Mouse (Mus musculus) liver, embryonic 12.5 days (tissue): ENCODE measurements around the gene Nsg1. TPM values are rescaled to one million over a fixed set of nuclear protein-coding genes. Genes with fewer than 3 reads are reported as not detected.
A peak's percentile ranks its signal among the peaks of the same experiment; 100 is the strongest.

ENCODE experiments used
- ATAC-seq: fragments of 200-750 bp; cut with Nextera tagmentation; 2 replicates; pipeline ENCODE4 v1.8.0; 2017; ENCODE audit warnings: moderate number of reproducible peaks, mild to moderate bottlenecking, moderate library complexity
- H3K27ac ChIP-seq: fragments of 300-500 bp; sonication (generic); 2 replicates; pipeline ENCODE4 v1.5.1; 2016; ENCODE audit warnings: mild to moderate bottlenecking
- H3K27me3 ChIP-seq: fragments of 300-500 bp; sonication (generic); replicated peaks from 2 replicates; pipeline ENCODE4 v1.6.1; 2016; ENCODE audit warnings: mild to moderate bottlenecking, moderate library complexity
- H3K36me3 ChIP-seq: fragments of 300-500 bp; sonication (generic); 2 replicates; pipeline ENCODE4 v1.6.1; 2016; ENCODE audit warnings: mild to moderate bottlenecking, moderate library complexity
- H3K4me1 ChIP-seq: fragments of 300-500 bp; sonication (generic); 2 replicates; pipeline ENCODE4 v1.6.1; 2016
- H3K4me2 ChIP-seq: fragments of 300-500 bp; sonication (generic); 2 replicates; pipeline ENCODE4 v1.6.1; 2016; ENCODE audit warnings: mild to moderate bottlenecking, moderate library complexity
- H3K4me3 ChIP-seq: fragments of 300-500 bp; sonication (generic); 2 replicates; pipeline ENCODE4 v1.5.1; 2016; ENCODE audit warnings: mild to moderate bottlenecking, moderate library complexity
- H3K9ac ChIP-seq: fragments of 300-500 bp; sonication (generic); 2 replicates; pipeline ENCODE4 v1.6.1; 2016; ENCODE audit warnings: mild to moderate bottlenecking, moderate library complexity
- H3K9me3 ChIP-seq: fragments of 300-500 bp; sonication (generic); replicated peaks from 2 replicates; pipeline ENCODE4 v1.6.1; 2016; ENCODE audit warnings: mild to moderate bottlenecking, moderate library complexity
- WGBS: fragments of 180-500 bp; shearing (Covaris S2); methylation state at CpG from one replicate; pipeline ENCODE4 v1.1.7; 2016; ENCODE audit not compliant: insufficient replicate concordance; 5-methylcytosine and 5-hydroxymethylcytosine counted together
- polyA plus RNA-seq: library from polyadenylated mRNA; unstranded; fragments of >200 nt; fragmentation: Nextera tagmentation; extraction: Ambion mirVana; gene quantifications from 2 replicates; pipeline ENCODE4 v1.2.1, GENCODE M21; 2016

Nsg1 gene
- polyA plus RNA-seq, 1 experiment from 2014 or later: 7.4 TPM

DNA sequence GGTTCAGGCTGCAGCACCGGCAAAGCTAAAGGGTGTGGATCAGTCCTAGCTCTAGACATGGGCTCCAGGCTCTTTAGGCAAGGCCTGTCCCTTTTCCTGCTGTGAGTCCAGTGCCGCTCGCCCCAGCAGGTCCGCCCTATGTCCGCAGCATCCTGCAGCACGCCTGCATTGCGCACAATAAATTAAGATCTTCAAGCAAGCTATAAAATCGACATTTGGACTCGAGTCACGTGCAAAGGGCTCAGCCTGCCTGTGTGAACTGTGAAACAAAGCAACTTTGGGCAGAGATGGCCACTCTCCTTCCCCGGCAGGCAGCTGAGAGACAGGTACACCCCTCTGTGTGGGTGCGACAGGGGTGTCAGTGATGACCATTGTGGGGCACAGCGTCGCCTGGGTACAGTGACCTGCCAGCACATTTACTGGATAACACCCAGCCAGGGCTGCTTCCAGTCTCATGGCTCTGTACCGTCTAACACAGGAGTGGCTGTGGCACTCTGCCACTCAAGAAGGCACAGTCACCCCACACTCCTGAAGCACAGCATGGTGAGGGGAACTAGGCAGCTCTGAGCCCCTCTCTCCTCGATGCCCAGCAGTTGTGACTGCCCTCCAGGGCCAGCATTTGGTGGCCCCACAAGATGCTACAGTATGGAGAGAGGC, 14.7 kb upstream of the Nsg1 start:
- 69% methylated on average over 16 of the region's 16 CpGs for WGBS
- no peak for ATAC-seq
- no peaks in the 10 kb centered on the region; the same call in 1 of the 2 replicates for H3K27me3 ChIP-seq
- H3K9ac ChIP-seq: no peak overlapping the region
- no peaks in the 10 kb centered on the region for H3K9me3 ChIP-seq
- H3K4me2 ChIP-seq: no peak overlapping the region
- H3K27ac ChIP-seq: no peak overlapping the region
- H3K4me1 ChIP-seq: no peaks in the 10 kb centered on the region
- no peak overlapping the region for H3K4me3 ChIP-seq
- H3K36me3 ChIP-seq: no peaks in the 10 kb centered on the region

DNA sequence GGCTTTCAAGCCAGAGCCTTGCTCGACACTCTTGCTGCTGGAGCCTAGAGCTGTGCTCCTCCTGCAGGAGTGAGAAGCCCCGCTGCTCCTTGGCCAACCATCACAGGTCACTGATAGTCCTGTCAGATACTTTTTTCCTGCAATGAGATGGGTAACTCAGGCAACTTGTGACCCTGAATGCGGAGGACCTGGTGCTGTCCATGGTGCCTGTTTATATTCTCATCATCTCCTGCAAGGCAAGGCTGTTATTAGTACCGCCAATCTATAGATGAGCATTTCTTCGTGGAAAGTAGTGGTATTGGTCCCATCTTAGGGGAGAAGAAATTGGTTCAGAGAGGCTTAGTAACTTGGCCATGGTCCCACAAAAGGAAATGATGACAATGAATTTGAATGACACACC, 14.1 kb upstream of the Nsg1 start:
- no peak for ATAC-seq
- no peak overlapping the region for H3K4me3 ChIP-seq
- H3K36me3 ChIP-seq: no peaks in the 10 kb centered on the region
- WGBS: 38% methylated on average over 5 of the region's 5 CpGs
- H3K9ac ChIP-seq: no peak overlapping the region
- no peaks in the 10 kb centered on the region; the same call in 1 of the 2 replicates for H3K27me3 ChIP-seq
- no peaks in the 10 kb centered on the region for H3K4me1 ChIP-seq
- H3K4me2 ChIP-seq: no peak overlapping the region
- H3K9me3 ChIP-seq: no peaks in the 10 kb centered on the region
- H3K27ac ChIP-seq: no peak overlapping the region

DNA sequence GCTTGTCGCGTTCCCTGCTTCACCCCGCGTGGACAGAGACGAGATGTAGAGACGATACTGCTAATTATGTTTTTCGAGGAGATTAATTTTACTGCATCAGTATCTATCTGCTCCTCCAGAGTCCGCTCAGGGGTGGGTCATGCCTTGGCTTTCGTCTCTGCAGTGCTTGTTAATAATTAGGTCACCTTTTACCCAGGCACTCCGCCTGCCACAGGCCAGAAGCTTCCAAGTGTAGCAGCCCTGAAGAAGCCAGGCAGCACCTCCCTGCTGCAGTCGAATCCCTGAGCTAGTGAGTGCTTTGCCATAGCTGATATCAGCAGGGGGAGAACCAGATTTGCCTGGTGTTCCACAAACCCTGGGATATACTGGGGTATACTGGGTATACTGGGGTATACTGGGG, 8.8 kb upstream of the Nsg1 start:
- Histone ChIP-seq H3K4me1 (no peaks in the 10 kb centered on the region), H3K9me3 (no peaks in the 10 kb centered on the region), H3K36me3 (no peaks in the 10 kb centered on the region), H3K27me3 (no peaks in the 10 kb centered on the region; the same call in 1 of the 2 replicates), H3K9ac (no peak overlapping the region), H3K4me2 (no peak overlapping the region), H3K27ac (no peak overlapping the region), H3K4me3 (no peak overlapping the region)
- ATAC-seq: no peak
- 68% methylated on average over 11 of the region's 11 CpGs for WGBS

DNA sequence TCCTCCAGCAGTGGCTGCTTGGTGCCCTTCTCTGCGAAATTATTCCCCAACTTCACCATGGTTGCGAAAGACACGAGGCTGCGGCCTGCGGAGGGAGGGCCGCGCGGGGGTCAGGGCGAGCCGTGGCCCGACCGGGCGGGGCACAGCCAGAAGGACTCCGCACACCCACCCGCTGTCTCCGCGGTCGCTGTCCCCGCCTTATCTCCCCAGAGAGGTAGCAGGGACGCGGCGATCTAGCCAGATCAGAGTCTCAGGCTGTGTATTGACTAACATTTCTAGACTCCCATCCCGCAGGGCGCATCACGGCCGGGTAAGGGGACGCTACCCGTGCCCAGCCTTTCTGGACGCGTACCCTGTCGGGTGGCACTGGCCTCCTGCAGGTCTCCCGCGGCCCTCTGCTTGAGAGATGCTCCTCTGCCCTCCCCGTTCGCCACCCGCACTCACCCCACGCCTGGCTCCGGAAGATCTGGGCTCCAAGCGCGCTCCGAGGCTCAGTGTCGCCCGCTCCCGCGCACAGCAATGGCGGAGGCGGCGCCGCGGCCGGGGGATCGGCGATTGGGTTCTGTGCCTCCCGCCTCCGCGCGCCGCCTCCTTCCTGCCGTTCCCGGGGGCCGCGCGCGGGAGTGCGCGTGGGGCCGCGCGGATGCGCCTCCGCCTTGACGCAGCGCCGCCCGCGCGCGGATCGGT, 617 bp downstream of the Nsg1 start:
- Histone ChIP-seq H3K36me3 (no peaks in the 10 kb centered on the region), H3K4me3 (peak overlapping the region; percentile 50), H3K9ac (no peak overlapping the region; the same call in 1 of the 2 replicates), H3K27ac (no peak overlapping the region), H3K27me3 (peaks cover 74% of the 10 kb centered on the region), H3K4me1 (no peaks in the 10 kb centered on the region), H3K4me2 (peak overlapping the region; percentile 63), H3K9me3 (no peaks in the 10 kb centered on the region)
- ATAC-seq: no peak
- 1% methylated on average over 77 of the region's 79 CpGs for WGBS

DNA sequence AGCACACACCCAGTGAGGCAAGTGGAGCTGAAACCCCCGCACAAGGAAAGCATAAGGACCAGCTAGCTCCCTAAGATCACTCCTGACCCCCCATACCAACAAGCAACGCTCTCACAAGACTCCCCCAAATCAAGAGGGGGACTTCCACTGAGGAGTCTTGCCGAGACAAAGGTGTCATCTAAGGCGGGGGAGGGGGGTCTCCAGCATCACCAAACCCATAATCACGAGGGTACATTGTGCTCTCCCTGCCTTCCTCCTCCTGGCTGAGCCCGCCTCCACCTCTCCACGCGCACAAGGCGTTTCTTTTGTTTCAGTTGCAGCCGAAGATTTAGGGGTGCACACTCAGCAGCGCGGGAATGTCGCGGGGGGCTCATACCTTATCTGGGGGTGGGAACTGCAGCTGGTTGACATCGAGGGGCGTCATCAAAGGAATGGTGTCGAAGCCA, 1.2 kb downstream of the Nsg1 start:
- Histone ChIP-seq H3K27me3 (peaks cover 74% of the 10 kb centered on the region), H3K4me2 (peak overlapping the region; percentile 63), H3K4me1 (no peaks in the 10 kb centered on the region), H3K36me3 (no peaks in the 10 kb centered on the region), H3K9ac (no peak overlapping the region), H3K27ac (no peak overlapping the region), H3K4me3 (peak overlapping the region; percentile 50), H3K9me3 (no peaks in the 10 kb centered on the region)
- no peak for ATAC-seq
- WGBS: 10% methylated on average over 17 of the region's 17 CpGs

DNA sequence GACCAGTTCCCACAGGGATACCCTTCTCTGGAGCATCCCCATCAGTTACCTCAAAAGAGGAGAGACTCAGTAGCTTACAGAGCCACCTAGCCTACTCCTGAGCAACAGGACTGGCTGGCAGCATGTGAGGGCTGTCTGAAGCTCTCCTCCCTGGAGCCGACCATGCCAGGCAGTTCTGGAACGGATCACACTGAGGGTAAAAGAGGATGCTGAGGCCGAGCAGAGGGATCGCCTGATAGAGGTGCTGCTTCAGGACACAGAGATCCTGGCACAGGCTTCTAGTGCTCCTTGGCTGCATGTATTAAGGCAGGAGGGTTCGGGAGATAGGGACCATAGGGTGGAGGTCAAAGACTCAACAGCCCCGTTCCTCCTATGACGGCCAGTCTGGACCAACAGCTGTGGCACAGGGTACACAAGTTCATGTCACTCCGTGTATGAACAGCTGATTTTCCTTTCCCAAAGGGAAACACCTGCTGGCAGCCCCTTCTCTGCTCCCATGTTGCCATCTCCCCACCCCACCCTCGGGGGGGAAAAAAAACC, 2.2 kb downstream of the Nsg1 start:
- H3K4me2 ChIP-seq: no peak overlapping the region

DNA sequence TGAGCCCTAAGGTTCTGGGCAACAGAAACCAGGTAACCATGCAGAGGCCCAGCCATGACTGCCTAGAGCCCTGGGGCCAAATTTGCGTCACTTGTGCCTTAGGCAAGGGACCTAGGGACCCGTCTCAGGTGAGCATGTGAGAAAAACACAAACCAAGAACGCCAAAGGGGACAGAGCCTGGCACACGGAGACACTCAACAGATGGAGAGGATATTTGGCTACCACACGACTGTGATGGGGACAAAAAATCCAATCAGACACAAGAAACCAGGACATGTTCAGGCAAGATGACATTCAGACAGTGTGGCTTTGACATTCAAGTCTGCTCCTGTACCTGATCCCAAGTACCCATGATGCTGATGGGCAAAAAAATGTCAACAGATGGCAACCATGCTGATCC, 6.1 kb downstream of the Nsg1 start:
- Histone ChIP-seq H3K4me2 (no peak overlapping the region), H3K27ac (no peak overlapping the region), H3K27me3 (peaks cover 29% of the 10 kb centered on the region), H3K4me3 (no peak overlapping the region), H3K9ac (no peak overlapping the region), H3K36me3 (no peaks in the 10 kb centered on the region), H3K4me1 (no peaks in the 10 kb centered on the region), H3K9me3 (no peaks in the 10 kb centered on the region)
- WGBS: 58% methylated on average over 5 of the region's 5 CpGs
- no peak for ATAC-seq

More for the DNA sequence above, 2.2 kb downstream of the Nsg1 start:
- ATAC-seq: no peak
- 50% methylated on average over 9 of the region's 9 CpGs for WGBS
- Histone ChIP-seq H3K27ac (no peak overlapping the region), H3K27me3 (peaks cover 68% of the 10 kb centered on the region), H3K36me3 (no peaks in the 10 kb centered on the region), H3K9me3 (no peaks in the 10 kb centered on the region), H3K4me3 (no peak overlapping the region), H3K4me1 (no peaks in the 10 kb centered on the region), H3K9ac (no peak overlapping the region)

DNA sequence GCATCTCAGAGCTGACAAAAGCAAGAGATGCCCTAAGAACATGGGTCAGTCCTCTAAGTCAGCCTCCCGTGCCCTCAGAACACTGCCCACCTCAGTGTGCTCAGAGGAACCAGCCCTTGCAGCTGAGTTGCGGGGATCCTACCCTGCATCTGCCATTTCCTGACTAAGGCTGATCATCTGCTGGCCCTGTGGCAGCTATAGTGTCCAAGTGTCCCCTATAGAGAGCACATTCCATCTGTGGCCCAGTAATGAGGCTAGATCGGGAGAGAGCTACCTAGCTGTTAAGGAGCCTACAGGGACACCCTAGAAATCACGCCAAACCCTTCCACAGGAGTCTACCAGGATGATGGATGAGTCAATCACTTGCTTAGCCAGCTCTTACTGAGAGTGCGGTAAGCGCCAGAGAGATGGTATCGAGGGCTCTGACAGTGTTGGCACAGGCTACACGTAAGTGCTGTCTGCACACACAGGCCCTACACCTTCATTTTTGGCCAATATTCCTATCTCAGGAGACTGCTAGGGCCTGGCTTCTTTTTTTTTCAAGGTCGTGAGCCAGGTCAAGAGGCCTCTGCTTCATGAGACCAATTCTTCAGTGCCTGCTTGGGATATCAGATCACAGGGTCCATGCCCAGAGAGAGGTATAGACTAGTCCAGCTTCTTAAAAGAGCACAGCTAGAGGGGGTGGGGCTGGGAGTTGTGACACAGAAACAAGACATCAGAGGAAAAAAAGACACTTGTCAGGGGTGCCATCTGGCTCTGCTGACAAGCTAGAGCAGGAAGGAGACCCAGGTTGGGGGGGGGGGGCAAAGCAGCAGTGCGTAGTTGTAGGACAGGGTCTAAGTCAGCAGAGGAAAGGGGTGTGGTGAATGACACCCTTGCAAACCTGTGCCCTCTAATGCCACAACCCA, 7.3 kb downstream of the Nsg1 start:
- ATAC-seq: no peak
- WGBS: 61% methylated on average over 10 of the region's 10 CpGs

DNA sequence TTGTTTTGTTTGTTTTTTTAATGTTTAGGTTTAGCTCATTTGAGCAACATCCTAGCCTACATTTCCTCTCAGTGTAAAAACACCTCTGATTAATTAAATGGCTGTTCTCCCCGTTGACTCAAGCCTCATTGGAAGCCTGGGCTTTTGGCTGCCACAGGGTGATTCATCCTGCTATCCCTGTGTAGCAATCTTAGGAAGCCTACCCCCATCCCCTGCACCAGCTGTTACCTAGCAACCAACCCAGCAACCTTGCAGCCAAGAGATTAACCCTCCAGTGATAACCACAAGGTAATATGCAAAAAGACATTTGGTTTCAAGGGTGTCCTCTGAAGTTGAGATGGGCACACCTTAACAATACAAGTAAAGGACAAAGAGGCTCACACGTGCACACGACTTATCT, 8.4 kb downstream of the Nsg1 start:
- H3K4me3 ChIP-seq: no peak overlapping the region
- no peaks in the 10 kb centered on the region for H3K4me1 ChIP-seq
- H3K27me3 ChIP-seq: peaks cover 6% of the 10 kb centered on the region
- ATAC-seq: no peak
- no peak overlapping the region for H3K9ac ChIP-seq
- H3K4me2 ChIP-seq: no peak overlapping the region
- H3K36me3 ChIP-seq: no peaks in the 10 kb centered on the region
- no peak overlapping the region for H3K27ac ChIP-seq
- no peaks in the 10 kb centered on the region for H3K9me3 ChIP-seq
- whole genome bisulfite sequencing: 52% methylated on average over 3 of the region's 3 CpGs

More for the DNA sequence above, 7.3 kb downstream of the Nsg1 start:
- Histone ChIP-seq H3K9ac (no peak overlapping the region), H3K27me3 (peaks cover 17% of the 10 kb centered on the region), H3K4me3 (no peak overlapping the region), H3K9me3 (no peaks in the 10 kb centered on the region), H3K4me2 (no peak overlapping the region), H3K36me3 (no peaks in the 10 kb centered on the region), H3K27ac (no peak overlapping the region), H3K4me1 (no peaks in the 10 kb centered on the region)

DNA sequence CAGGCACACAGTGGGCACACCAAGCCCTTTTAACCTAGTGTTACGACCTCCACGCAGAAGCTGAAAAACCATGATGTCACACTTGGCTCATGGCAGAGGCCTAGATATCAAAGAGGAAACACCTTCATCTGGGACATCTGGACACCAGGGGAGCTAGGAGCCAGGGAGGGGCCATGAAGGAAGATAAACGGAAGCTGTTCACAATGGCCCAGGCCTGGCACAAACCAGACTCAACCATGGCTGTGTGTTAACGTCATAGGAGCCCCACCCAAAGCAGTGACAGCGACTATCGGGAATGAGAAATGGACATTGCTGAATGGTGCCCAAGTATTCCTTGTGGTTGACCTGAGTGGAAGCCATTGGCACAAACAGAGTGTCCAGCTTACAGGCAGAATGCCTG, 13.2 kb downstream of the Nsg1 start:
- WGBS: 66% methylated on average over 6 of the region's 6 CpGs
- no peaks in the 10 kb centered on the region for H3K4me1 ChIP-seq
- no peak for ATAC-seq

DNA sequence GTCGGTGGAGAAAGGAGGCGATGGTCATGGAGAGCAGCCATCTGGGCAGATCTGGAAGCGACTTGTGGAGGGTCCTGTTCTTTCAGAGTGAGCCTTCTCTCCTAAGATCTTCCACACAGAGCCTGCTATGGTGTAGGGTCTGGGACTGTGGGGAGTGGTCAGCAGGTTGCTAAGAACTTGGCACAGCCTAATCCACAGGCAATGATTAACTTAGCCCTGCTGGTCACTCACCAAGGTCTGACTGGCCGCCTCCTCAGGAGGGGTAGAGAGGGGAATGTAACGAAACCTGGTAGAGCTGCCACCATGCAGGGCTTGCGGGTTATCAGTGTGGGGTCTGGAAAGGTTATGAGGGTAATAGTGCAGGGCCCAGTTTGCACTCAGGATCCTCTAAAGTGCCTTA, 18.8 kb downstream of the Nsg1 start:
- Histone ChIP-seq H3K9ac (no peak overlapping the region), H3K4me3 (no peak overlapping the region), H3K27ac (no peak overlapping the region), H3K4me2 (no peak overlapping the region), H3K9me3 (no peaks in the 10 kb centered on the region), H3K27me3 (no peaks in the 10 kb centered on the region), H3K36me3 (no peaks in the 10 kb centered on the region), H3K4me1 (no peaks in the 10 kb centered on the region)
- 69% methylated on average over 6 of the region's 6 CpGs for WGBS
- ATAC-seq: no peak

More for the DNA sequence above, 13.2 kb downstream of the Nsg1 start:
- Histone ChIP-seq H3K4me2 (no peak overlapping the region), H3K36me3 (no peaks in the 10 kb centered on the region), H3K4me3 (no peak overlapping the region), H3K27ac (no peak overlapping the region), H3K27me3 (no peaks in the 10 kb centered on the region), H3K9ac (no peak overlapping the region), H3K9me3 (no peaks in the 10 kb centered on the region)

DNA sequence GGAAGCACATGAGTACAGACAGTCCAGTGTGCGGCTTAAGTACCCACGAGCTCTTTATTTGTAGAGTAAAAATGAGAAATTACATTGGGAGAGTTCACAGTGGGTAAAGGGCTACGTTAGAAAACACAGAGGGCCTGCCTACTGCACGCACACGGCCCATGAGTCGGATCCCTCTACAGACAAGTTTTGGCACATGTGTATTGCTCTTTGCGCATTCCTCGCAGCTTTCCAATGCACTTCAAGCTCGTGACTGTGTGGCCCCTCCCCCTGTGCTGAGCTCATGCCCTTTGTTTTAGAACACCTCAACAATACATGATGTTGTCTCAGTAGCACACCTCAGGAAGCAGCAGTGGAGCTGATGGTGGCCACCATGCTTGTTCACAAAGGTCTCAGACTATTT, 22.5 kb downstream of the Nsg1 start:
- WGBS: 82% methylated on average over 9 of the region's 9 CpGs
- Histone ChIP-seq H3K4me2 (no peak overlapping the region), H3K4me3 (no peak overlapping the region), H3K9ac (no peak overlapping the region), H3K9me3 (no peaks in the 10 kb centered on the region), H3K4me1 (no peaks in the 10 kb centered on the region), H3K27ac (no peak overlapping the region), H3K27me3 (no peaks in the 10 kb centered on the region), H3K36me3 (peaks cover 5% of the 10 kb centered on the region)
- no peak for ATAC-seq
